Mouse (Mus musculus): ENCODE results near the gene Zranb1.

Gene Zranb1

DNA sequence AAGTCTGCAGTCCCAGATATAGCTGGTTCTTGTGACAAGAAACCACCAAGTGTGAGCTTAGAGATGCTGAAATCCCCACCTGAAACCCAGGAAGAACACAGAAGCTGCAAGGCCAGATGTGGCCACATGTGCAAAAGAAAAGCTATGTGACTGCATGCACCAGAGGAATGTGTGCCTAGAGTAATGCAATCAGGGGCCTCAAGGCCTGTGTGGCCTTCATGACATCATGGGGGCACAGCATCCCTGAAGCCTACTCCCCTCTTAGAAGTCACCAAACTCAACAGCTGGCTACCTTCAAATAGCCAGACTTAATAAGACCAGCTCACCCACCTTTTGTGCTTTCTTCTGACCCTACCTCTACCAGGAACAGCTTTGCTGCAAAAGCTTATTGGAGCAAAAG lies 105.0 kb downstream of the Zranb1 start:
- no peak for DNase-seq (ENCODE audit: low read depth, low spot score)

All from A20 (cell line).